Mouse (Mus musculus): ENCODE data around the gene Rps27l. TPM values are rescaled to one million over a fixed set of nuclear protein-coding genes. Genes with fewer than 3 reads are reported as not detected.
A peak's percentile ranks its signal among the peaks of the same experiment; 100 is the strongest.

Gene Rps27l
- polyA plus RNA-seq, 1 experiment from 2014 or later = 758 TPM

DNA sequence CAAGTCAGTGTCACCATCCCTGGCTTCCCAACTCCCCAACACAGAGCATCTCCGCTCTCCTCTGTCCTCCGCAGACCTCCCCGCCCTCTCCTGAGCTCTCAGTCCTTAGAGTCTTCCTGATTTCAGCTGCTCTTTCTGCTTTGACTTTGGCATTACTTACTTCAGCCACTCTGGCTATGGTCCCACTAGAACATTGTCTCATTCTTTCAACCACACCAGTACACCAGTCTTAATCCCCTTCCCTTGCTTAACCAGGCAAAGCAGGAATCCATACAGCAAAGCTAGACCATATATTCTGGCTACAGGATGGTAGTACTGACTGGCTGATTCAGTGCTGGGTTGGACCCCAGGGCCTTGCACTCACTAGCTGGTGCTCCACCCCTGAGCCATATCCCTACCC is 11.6 kb downstream of the Rps27l start:
- Histone ChIP-seq H3K4me3 (replicated peaks) (no peak overlapping the region), H3K27ac (no peak overlapping the region), H3K4me1 (replicated peaks) (no peaks in the 10 kb centered on the region), H3K9ac (replicated peaks) (no peak overlapping the region), H3K9me3 (no peaks in the 10 kb centered on the region), H3K4me2 (no peak overlapping the region), H3K36me3 (peaks cover 8% of the 10 kb centered on the region; the same call in 1 of the 2 replicates), H3K27me3 (no peaks in the 10 kb centered on the region)
- WGBS = 81% methylated on average over 3 of the region's 3 CpGs
- no peak for ATAC-seq (ENCODE audit: insufficient number of reproducible peaks, insufficient read depth, low FRiP score, low TSS enrichment, low read depth)

GRCm38 (mm10) chr9:66961478-66961877 is 15.6 kb downstream of the Rps27l start:
- no peak overlapping the region for H3K9ac ChIP-seq (replicated peaks)
- no peak overlapping the region for H3K27ac ChIP-seq
- no peaks in the 10 kb centered on the region for H3K9me3 ChIP-seq
- no peak overlapping the region for H3K4me3 ChIP-seq (replicated peaks)
- H3K36me3 ChIP-seq = no peaks in the 10 kb centered on the region
- H3K4me2 ChIP-seq = no peak overlapping the region
- WGBS = 73% methylated on average over 3 of the region's 3 CpGs
- no peaks in the 10 kb centered on the region for H3K27me3 ChIP-seq
- H3K4me1 ChIP-seq (replicated peaks) = no peaks in the 10 kb centered on the region
- ATAC-seq (ENCODE audit: insufficient number of reproducible peaks, insufficient read depth, low FRiP score, low TSS enrichment, low read depth) = no peak

GRCm38 (mm10) chr9:66967492-66967891 is 21.6 kb downstream of the Rps27l start:
- no peak overlapping the region for H3K4me2 ChIP-seq
- no peaks in the 10 kb centered on the region for H3K9me3 ChIP-seq
- WGBS = 89% methylated on average over 8 of the region's 8 CpGs
- H3K27ac ChIP-seq = no peak overlapping the region
- H3K4me3 ChIP-seq (replicated peaks) = no peak overlapping the region
- ATAC-seq (ENCODE audit: insufficient number of reproducible peaks, insufficient read depth, low FRiP score, low TSS enrichment, low read depth) = no peak
- H3K36me3 ChIP-seq = peaks cover 20% of the 10 kb centered on the region
- H3K9ac ChIP-seq (replicated peaks) = no peak overlapping the region
- H3K27me3 ChIP-seq = no peaks in the 10 kb centered on the region
- H3K4me1 ChIP-seq (replicated peaks) = no peaks in the 10 kb centered on the region

GRCm38 (mm10) chr9:66971116-66971515 is 25.2 kb downstream of the Rps27l start:
- Histone ChIP-seq H3K9ac (replicated peaks) (no peak overlapping the region), H3K27me3 (no peaks in the 10 kb centered on the region), H3K27ac (no peak overlapping the region), H3K9me3 (no peaks in the 10 kb centered on the region), H3K4me1 (replicated peaks) (peaks cover 7% of the 10 kb centered on the region), H3K4me3 (replicated peaks) (no peak overlapping the region), H3K36me3 (peaks cover 20% of the 10 kb centered on the region), H3K4me2 (no peak overlapping the region)
- no peak for ATAC-seq (ENCODE audit: insufficient number of reproducible peaks, insufficient read depth, low FRiP score, low TSS enrichment, low read depth)
- WGBS = 88% methylated on average over 8 of the region's 8 CpGs

- peak overlapping the region; percentile 94 for H3K4me3 ChIP-seq (replicated peaks)
- H3K27me3 ChIP-seq = no peaks in the 10 kb centered on the region
- peaks cover 13% of the 10 kb centered on the region for H3K36me3 ChIP-seq
- peak; percentile 80 for ATAC-seq (ENCODE audit: insufficient number of reproducible peaks, insufficient read depth, low FRiP score, low TSS enrichment, low read depth)
- H3K27ac ChIP-seq = peak overlapping the region; percentile 87
- under 1% methylated on average over 41 of the region's 41 CpGs for WGBS
- H3K4me1 ChIP-seq (replicated peaks) = peaks cover 7% of the 10 kb centered on the region
- no peaks in the 10 kb centered on the region for H3K9me3 ChIP-seq
- peak overlapping the region; percentile 76 for H3K9ac ChIP-seq (replicated peaks)
- H3K4me2 ChIP-seq = peak overlapping the region; percentile 79
These were observed 28.9 kb downstream of the Rps27l start for GRCm38 (mm10) chr9:66974721-66975225.

DNA sequence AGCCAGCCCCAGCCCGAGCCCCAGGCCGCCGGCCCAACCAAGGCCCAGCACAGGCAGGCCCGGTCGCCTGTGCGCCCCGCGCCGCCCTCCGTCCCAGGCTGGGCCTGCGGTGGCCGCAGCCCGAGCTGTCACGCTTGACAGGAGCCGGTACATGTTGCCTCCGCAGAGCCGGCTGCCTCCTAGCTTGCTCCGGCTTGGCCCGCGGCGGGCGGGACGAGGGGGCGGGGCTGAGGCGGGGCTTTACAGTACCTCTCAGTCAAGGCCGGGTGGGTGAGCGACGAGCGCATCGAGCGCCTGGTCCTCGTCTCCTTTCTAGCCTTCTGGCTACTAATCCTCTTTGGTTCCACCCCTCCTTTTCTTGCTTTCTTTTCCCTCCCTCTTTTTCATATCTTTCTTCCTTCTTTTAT is 29.4 kb downstream of the Rps27l start, which contains the start of gene Lactb:
Lactb (minus strand) TSS at position 246 of the 407 bp plus-strand sequence.
- peaks cover 7% of the 10 kb centered on the region for H3K4me1 ChIP-seq (replicated peaks)
- peak within 1 kb of the TSS; percentile 87 for H3K27ac ChIP-seq
- H3K9me3 ChIP-seq = no peaks in the 10 kb centered on the region
- peak within 1 kb of the TSS; percentile 79 for H3K4me2 ChIP-seq
- H3K36me3 ChIP-seq = peaks cover 8% of the 10 kb centered on the region
- peak within 1 kb of the TSS; percentile 94 for H3K4me3 ChIP-seq (replicated peaks)
- no peaks in the 10 kb centered on the region for H3K27me3 ChIP-seq
- peak; percentile 94 for ATAC-seq (ENCODE audit: insufficient number of reproducible peaks, insufficient read depth, low FRiP score, low TSS enrichment, low read depth)
- H3K9ac ChIP-seq (replicated peaks) = peak within 1 kb of the TSS; percentile 76
- WGBS = 2% methylated on average over 26 of the region's 32 CpGs

- no peak for ATAC-seq (ENCODE audit: insufficient number of reproducible peaks, insufficient read depth, low FRiP score, low TSS enrichment, low read depth)
- H3K9me3 ChIP-seq = no peaks in the 10 kb centered on the region
- H3K27ac ChIP-seq = no peak overlapping the region
- WGBS = 78% methylated on average over 5 of the region's 5 CpGs
- no peaks in the 10 kb centered on the region for H3K36me3 ChIP-seq
- no peak overlapping the region for H3K4me3 ChIP-seq (replicated peaks)
- H3K4me1 ChIP-seq (replicated peaks) = peaks cover 7% of the 10 kb centered on the region
- H3K4me2 ChIP-seq = no peak overlapping the region
- no peak overlapping the region for H3K9ac ChIP-seq (replicated peaks)
- H3K27me3 ChIP-seq = no peaks in the 10 kb centered on the region
These were observed 31.2 kb downstream of the Rps27l start for GRCm38 (mm10) chr9:66977121-66977520.

GRCm38 (mm10) chr9:66977982-66978381 is 32.1 kb downstream of the Rps27l start:
- 89% methylated on average over 1 of the region's 1 CpGs for WGBS
- Histone ChIP-seq H3K27ac (no peak overlapping the region), H3K9me3 (no peaks in the 10 kb centered on the region)

DNA sequence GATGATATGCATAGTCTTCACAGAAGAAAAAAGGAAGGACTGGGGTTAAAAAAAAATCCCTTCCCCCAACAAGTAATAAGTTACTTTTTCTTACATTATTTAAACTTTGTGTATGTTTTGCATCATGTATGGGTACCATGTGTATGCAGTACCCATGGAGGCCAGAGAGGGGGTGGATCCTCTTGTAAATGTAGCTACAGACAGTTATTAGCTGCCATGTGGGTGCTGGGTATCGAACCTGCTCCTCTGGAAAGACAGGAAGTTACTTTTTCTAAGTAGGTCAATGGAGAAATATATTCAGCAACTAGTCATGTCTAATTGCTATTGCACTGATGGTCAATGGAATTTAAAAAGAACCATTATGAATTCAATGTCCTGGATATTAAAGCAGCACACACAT is 32.6 kb downstream of the Rps27l start:
- Histone ChIP-seq H3K27me3 (no peaks in the 10 kb centered on the region), H3K4me1 (replicated peaks) (peaks cover 7% of the 10 kb centered on the region), H3K4me2 (no peak overlapping the region), H3K9me3 (no peaks in the 10 kb centered on the region), H3K4me3 (replicated peaks) (no peak overlapping the region), H3K27ac (no peak overlapping the region), H3K36me3 (no peaks in the 10 kb centered on the region), H3K9ac (replicated peaks) (no peak overlapping the region)
- no peak for ATAC-seq (ENCODE audit: insufficient number of reproducible peaks, insufficient read depth, low FRiP score, low TSS enrichment, low read depth)
- WGBS = 79% methylated on average over 1 of the region's 1 CpGs

More at GRCm38 (mm10) chr9:66977982-66978381, 32.1 kb downstream of the Rps27l start:
- peaks cover 7% of the 10 kb centered on the region for H3K4me1 ChIP-seq (replicated peaks)
- no peak overlapping the region for H3K4me3 ChIP-seq (replicated peaks)
- no peaks in the 10 kb centered on the region for H3K27me3 ChIP-seq
- H3K4me2 ChIP-seq = no peak overlapping the region
- no peaks in the 10 kb centered on the region for H3K36me3 ChIP-seq
- no peak for ATAC-seq (ENCODE audit: insufficient number of reproducible peaks, insufficient read depth, low FRiP score, low TSS enrichment, low read depth)
- no peak overlapping the region for H3K9ac ChIP-seq (replicated peaks)

DNA sequence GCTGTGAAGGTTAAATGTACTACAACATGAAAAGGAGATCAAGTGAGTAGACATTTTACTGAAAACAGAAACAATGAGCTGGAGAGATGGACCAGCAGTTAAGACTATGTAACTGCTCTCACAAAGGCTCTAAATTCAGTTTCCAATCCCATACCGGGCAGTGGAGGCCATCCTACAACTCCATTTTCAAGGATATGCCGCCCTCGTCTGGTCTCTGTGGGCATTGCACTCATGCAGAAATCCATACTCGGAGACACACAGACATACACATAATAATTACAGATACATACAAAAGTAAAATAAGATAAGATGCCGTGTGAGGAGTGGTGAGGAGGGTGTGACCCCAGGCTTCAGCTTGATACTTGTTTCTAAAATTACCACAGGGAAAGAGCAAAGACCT is 34.6 kb downstream of the Rps27l start:
- no peaks in the 10 kb centered on the region for H3K9me3 ChIP-seq
- H3K27ac ChIP-seq = no peak overlapping the region
- peaks cover 3% of the 10 kb centered on the region; the same call in 1 of the 2 replicates for H3K4me1 ChIP-seq (replicated peaks)
- no peak overlapping the region for H3K9ac ChIP-seq (replicated peaks)
- no peak overlapping the region for H3K4me3 ChIP-seq (replicated peaks)
- ATAC-seq (ENCODE audit: insufficient number of reproducible peaks, insufficient read depth, low FRiP score, low TSS enrichment, low read depth) = no peak
- H3K36me3 ChIP-seq = no peaks in the 10 kb centered on the region
- no peak overlapping the region for H3K4me2 ChIP-seq
- WGBS = 12% methylated on average over 5 of the region's 5 CpGs
- no peaks in the 10 kb centered on the region for H3K27me3 ChIP-seq

DNA sequence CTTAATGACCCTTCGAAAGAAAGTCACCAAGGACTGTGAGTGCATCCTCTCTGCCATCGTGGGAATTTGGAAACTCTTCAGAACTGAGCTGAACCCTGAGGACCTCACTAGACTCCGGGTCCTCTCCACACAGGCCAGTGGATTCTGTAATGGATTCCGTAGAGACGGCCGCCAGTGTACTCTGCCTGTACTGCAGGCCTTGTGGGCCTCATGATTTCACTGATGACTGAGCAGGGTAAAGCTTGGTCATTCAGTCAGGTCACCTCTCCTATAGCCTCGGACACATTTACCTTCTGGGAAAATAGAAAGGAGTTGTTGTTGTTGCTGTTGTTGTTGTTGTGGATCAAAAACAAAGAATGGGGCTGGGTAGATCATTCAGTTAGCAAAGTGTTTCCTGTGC is 36.2 kb downstream of the Rps27l start:
- Histone ChIP-seq H3K9me3 (no peaks in the 10 kb centered on the region), H3K4me1 (replicated peaks) (peaks cover 4% of the 10 kb centered on the region; the same call in 1 of the 2 replicates), H3K36me3 (no peaks in the 10 kb centered on the region), H3K9ac (replicated peaks) (no peak overlapping the region), H3K27ac (no peak overlapping the region), H3K4me3 (replicated peaks) (no peak overlapping the region), H3K4me2 (no peak overlapping the region), H3K27me3 (no peaks in the 10 kb centered on the region)
- 90% methylated on average over 7 of the region's 7 CpGs for WGBS
- ATAC-seq (ENCODE audit: insufficient number of reproducible peaks, insufficient read depth, low FRiP score, low TSS enrichment, low read depth) = no peak

GRCm38 (mm10) chr9:66985377-66985776 is 39.5 kb downstream of the Rps27l start:
- no peak overlapping the region for H3K4me3 ChIP-seq (replicated peaks)
- ATAC-seq (ENCODE audit: insufficient number of reproducible peaks, insufficient read depth, low FRiP score, low TSS enrichment, low read depth) = no peak
- H3K27me3 ChIP-seq = no peaks in the 10 kb centered on the region
- H3K4me2 ChIP-seq = no peak overlapping the region
- H3K9ac ChIP-seq (replicated peaks) = no peak overlapping the region
- no peak overlapping the region for H3K27ac ChIP-seq
- peaks cover 20% of the 10 kb centered on the region for H3K4me1 ChIP-seq (replicated peaks)
- H3K9me3 ChIP-seq = no peaks in the 10 kb centered on the region
- 87% methylated on average over 7 of the region's 7 CpGs for WGBS
- H3K36me3 ChIP-seq = no peaks in the 10 kb centered on the region

All from limb, embryonic 12.5 days (tissue).